In the genomic region with DNA sequence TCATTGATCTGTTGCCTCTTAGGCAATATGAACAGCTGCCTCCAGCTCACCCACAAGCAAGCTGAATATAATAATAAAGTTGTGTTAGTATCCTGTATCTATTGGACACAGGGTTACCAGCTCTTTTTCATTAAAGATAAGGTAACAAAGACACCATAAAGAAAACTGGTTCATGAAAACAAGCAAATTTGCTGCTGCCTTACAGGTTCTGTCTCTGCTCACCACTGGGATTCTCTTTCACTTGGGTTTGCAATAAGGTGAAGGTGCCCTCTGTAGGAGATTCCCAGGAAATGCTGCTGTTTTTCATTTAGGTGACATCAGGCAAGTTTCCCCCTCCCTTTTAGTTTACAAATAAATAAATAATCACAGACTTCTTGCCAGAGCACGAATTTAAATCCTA, we compare ENCODE assay signal across 8 mouse cellular contexts. TPM values are rescaled to one million over a fixed set of nuclear protein-coding genes. Genes with fewer than 3 reads are reported as not detected.
DNase-seq lines count a peak whose midpoint lies in the region; ATAC-seq lines count a peak whose summit lies in the region.

No protein-coding gene starts in this region.

- H3K4me3 ChIP-seq in forebrain, embryonic 15.5 days: no peak overlapping the region

- H3K36me3 ChIP-seq in forebrain, embryonic 15.5 days: no peaks in the 10 kb centered on the region

- DNase-seq in adrenal gland, postnatal 14 days: peak; percentile 24
- DNase-seq in adrenal gland, adult 18-20 months (ENCODE audit: low spot score in 2 of 2): no peak
- peak; percentile 13 for DNase-seq in layer of hippocampus, adult 9-11 months
- no peak for DNase-seq in layer of hippocampus, adult 8-10 months (ENCODE audit: low spot score in 2 of 2)
- no peak for DNase-seq in thymus, postnatal 4 days

- H3K9me3 ChIP-seq in forebrain, embryonic 15.5 days: no peaks in the 10 kb centered on the region

- H3K27me3 ChIP-seq in forebrain, embryonic 15.5 days: no peaks in the 10 kb centered on the region

- no peak overlapping the region for H3K4me2 ChIP-seq in forebrain, embryonic 15.5 days (replicated peaks)

- H3K4me1 ChIP-seq in forebrain, embryonic 15.5 days: no peaks in the 10 kb centered on the region

- H3K27ac ChIP-seq in forebrain, embryonic 15.5 days (replicated peaks): no peak overlapping the region

- ATAC-seq in forebrain, embryonic 15.5 days (replicated peaks): peak; percentile 63
- ATAC-seq in megakaryocyte-erythroid progenitor cell, adult 5-6 weeks (replicated peaks; ENCODE audit: low FRiP score, low TSS enrichment, poor library complexity, severe bottlenecking): peak; percentile 88
- no peak for ATAC-seq in cerebellum, adult (ENCODE audit: insufficient number of reproducible peaks, low FRiP score, low TSS enrichment)

- no peak overlapping the region for H3K9ac ChIP-seq in forebrain, embryonic 15.5 days (replicated peaks)

- 0% methylated on average over 1 of the region's 1 CpGs for WGBS in forebrain, embryonic 15.5 days

RNA-seq across cellular contexts. Expression of a gene that starts 12.0 kb away (rescaled TPM):
- 8.1 and 9.2 TPM in 2 replicates for total RNA-seq in adrenal gland, postnatal 14 days (2021)
- total RNA-seq in adrenal gland, adult 18-20 months (2021): 1 to 10 TPM; 2.5 to 3.0 TPM
- total RNA-seq in layer of hippocampus, adult 8-10 months (2022): 1 to 10 TPM; 3.5 to 5.1 (median 4.6) TPM
- polyA plus RNA-seq in forebrain, embryonic 15.5 days (2015; fragmentation: Nextera tagmentation; extraction: Ambion mirVana): 7.8 and 8.4 TPM in 2 replicates
- total RNA-seq in megakaryocyte-erythroid progenitor cell, adult 5-6 weeks (2014; fragmentation: Nextera tagmentation): 12.5 and 19.1 TPM in 2 replicates
- 7.9 and 11.5 TPM in 2 replicates for total RNA-seq in megakaryocyte-erythroid progenitor cell, adult 5-6 weeks (2017)

Comparison
In these comparisons a context has a peak if more than half of its experiments do, and no peak if none do; other contexts are left out.
1. DNase-seq: peak in adrenal gland, postnatal 14 days (single experiment) and layer of hippocampus, adult 9-11 months (single experiment); none in adrenal gland, adult 18-20 months (0 of 2), layer of hippocampus, adult 8-10 months (0 of 2) and thymus, postnatal 4 days (single experiment).